ENCODE assay signal across 29 mouse cellular contexts in the genomic region with DNA sequence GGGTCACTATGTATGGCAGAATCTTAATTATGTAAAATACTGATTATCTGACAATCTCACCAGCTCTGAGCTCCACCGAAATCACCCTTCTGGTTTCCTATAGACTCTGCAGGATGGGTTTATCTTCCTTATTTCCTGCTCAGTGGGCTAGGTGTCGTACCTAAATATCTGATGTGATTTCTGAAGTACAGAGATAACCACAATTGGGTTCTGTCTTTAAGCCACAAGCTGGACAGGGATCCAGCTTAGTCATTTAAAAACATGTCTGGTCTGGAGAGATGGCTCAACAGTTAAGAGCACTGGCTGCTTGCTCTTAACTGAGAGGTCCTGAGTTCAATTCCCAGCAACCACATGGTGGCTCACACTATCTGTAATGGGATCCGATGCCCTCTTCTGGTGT. TPM values are rescaled to one million over a fixed set of nuclear protein-coding genes. Genes with fewer than 3 reads are reported as not detected.
A peak's percentile ranks its signal among the peaks of the same experiment; 100 is the strongest.
DNase-seq lines count a peak whose midpoint lies in the region; ATAC-seq and TF ChIP-seq lines count a peak whose summit lies in the region.
"Had no signal": no experiment of that assay in that cellular context is flagged by ENCODE, and none has a peak within 500 bp of the region (broad histone marks: within the 10 kb centered on the region; RNA-seq: fewer than 3 reads in every experiment).

No protein-coding gene starts in this region.

- no peak overlapping the region for H3K4me2 ChIP-seq in heart, embryonic 12.5 days
- H3K4me2 ChIP-seq in midbrain, postnatal 0 days (ENCODE audit: low read depth, low read length, poor library complexity, severe bottlenecking) = no peak overlapping the region
- H3K4me2 ChIP-seq: embryonic facial prominence, embryonic 13.5 days; embryonic facial prominence, embryonic 15.5 days; forebrain, embryonic 12.5 days had no signal

- peaks cover 5% of the 10 kb centered on the region; the same call in 1 of the 2 replicates for H3K79me2 ChIP-seq in MEL (ENCODE audit: control insufficient read depth, insufficient read depth, low read length, poor library complexity)

- H3K27me3 ChIP-seq in heart, embryonic 12.5 days (replicated peaks) = no peaks in the 10 kb centered on the region
- H3K27me3 ChIP-seq in MEL (ENCODE audit: control insufficient read depth in 1 of 2, insufficient read depth in 2 of 2, low read length in 2 of 2) = no peaks in the 10 kb centered on the region
- H3K27me3 ChIP-seq in hindbrain, embryonic 10.5 days (ENCODE audit: insufficient read depth, poor library complexity, severe bottlenecking) = no peaks in the 10 kb centered on the region
- H3K27me3 ChIP-seq in midbrain, postnatal 0 days (ENCODE audit: insufficient read depth, low read length) = no peaks in the 10 kb centered on the region
- H3K27me3 ChIP-seq: embryonic facial prominence, embryonic 13.5 days; embryonic facial prominence, embryonic 15.5 days; forebrain, embryonic 12.5 days had no signal

- H3K27ac ChIP-seq in heart, embryonic 12.5 days (ENCODE audit: poor library complexity, severe bottlenecking) = no peak overlapping the region
- H3K27ac ChIP-seq in MEL (ENCODE audit: control insufficient read depth, low read depth, low read length) = no peak overlapping the region
- no peak overlapping the region for H3K27ac ChIP-seq in hindbrain, embryonic 10.5 days
- no peak overlapping the region for H3K27ac ChIP-seq in midbrain, postnatal 0 days (ENCODE audit: low read depth, low read length)
- H3K27ac ChIP-seq: embryonic facial prominence, embryonic 13.5 days; embryonic facial prominence, embryonic 15.5 days; forebrain, embryonic 10.5 days; forebrain, embryonic 12.5 days had no signal

- peaks cover 11% of the 10 kb centered on the region for H3K4me1 ChIP-seq in heart, embryonic 12.5 days (replicated peaks)
- peaks cover 2 to 3% of the 10 kb centered on the region in 2 experiments; a peak in 2 of 4 replicates for H3K4me1 ChIP-seq in MEL (ENCODE audit: control insufficient read depth in 1 of 2, insufficient read depth in 2 of 2, low read length in 2 of 2)
- peaks cover 4% of the 10 kb centered on the region; the same call in 1 of the 2 replicates for H3K4me1 ChIP-seq in hindbrain, embryonic 10.5 days (replicated peaks)
- H3K4me1 ChIP-seq in midbrain, postnatal 0 days (ENCODE audit: insufficient read depth, low read length) = no peaks in the 10 kb centered on the region
- H3K4me1 ChIP-seq: embryonic facial prominence, embryonic 15.5 days had no signal

- DNase-seq in heart, adult 11 months = peak; percentile 73
- peak; percentile 82 for DNase-seq in 416B (ENCODE audit: low read depth)
- peak; percentile 18 for DNase-seq in MEL (ENCODE audit: low read depth, low spot score)
- DNase-seq in hindbrain, embryonic 10.5 days (ENCODE audit: low spot score) = no peak
- DNase-seq in midbrain, postnatal 0 days (ENCODE audit: low spot score) = no peak
- DNase-seq: adrenal gland, adult 2 months; adrenal gland, postnatal 10 days; adrenal gland, postnatal 25 days; cerebellum, adult 11 months; cerebellum, adult 18-20 months; cerebellum, adult 8-10 months; cerebellum, adult 9-11 months; cerebellum, postnatal 14 days; cerebellum, postnatal 36 days; embryo, embryonic 11 days had no signal

- TF ChIP-seq EP300 in MEL (IDR thresholded peaks at IDR 0.05; ENCODE audit: low read depth in 1 of 2, low read length in 2 of 2) = peak in 1 of 2 experiments; percentile 32; a peak in 1 of 4 replicates

- H3K9me3 ChIP-seq in heart, embryonic 12.5 days (replicated peaks) = no peaks in the 10 kb centered on the region
- no peaks in the 10 kb centered on the region for H3K9me3 ChIP-seq in MEL (replicated peaks; ENCODE audit: insufficient read depth, low read length)
- no peaks in the 10 kb centered on the region for H3K9me3 ChIP-seq in hindbrain, embryonic 10.5 days
- no peaks in the 10 kb centered on the region for H3K9me3 ChIP-seq in midbrain, postnatal 0 days (ENCODE audit: low read length)
- H3K9me3 ChIP-seq: embryonic facial prominence, embryonic 13.5 days; embryonic facial prominence, embryonic 15.5 days; forebrain, embryonic 10.5 days; forebrain, embryonic 12.5 days had no signal

- no peaks in the 10 kb centered on the region for H3K36me3 ChIP-seq in heart, embryonic 12.5 days
- H3K36me3 ChIP-seq in MEL (ENCODE audit: control insufficient read depth in 1 of 2, insufficient read depth in 2 of 2, low read length in 2 of 2) = peaks cover 0 to 6% of the 10 kb centered on the region in 2 experiments
- no peaks in the 10 kb centered on the region for H3K36me3 ChIP-seq in hindbrain, embryonic 10.5 days
- no peaks in the 10 kb centered on the region for H3K36me3 ChIP-seq in midbrain, postnatal 0 days (ENCODE audit: insufficient read depth, low read length)
- H3K36me3 ChIP-seq: embryonic facial prominence, embryonic 13.5 days; embryonic facial prominence, embryonic 15.5 days; forebrain, embryonic 10.5 days; forebrain, embryonic 12.5 days had no signal

- WGBS in heart, embryonic 12.5 days = 74% methylated on average over 3 of the region's 3 CpGs
- WGBS in hindbrain, embryonic 10.5 days = 90% methylated on average over 3 of the region's 3 CpGs
- WGBS in midbrain, postnatal 0 days = 92% methylated on average over 3 of the region's 3 CpGs

- H3K9ac ChIP-seq in heart, embryonic 12.5 days = no peak overlapping the region
- H3K9ac ChIP-seq in MEL (ENCODE audit: control insufficient read depth, low read depth, low read length, poor library complexity, severe bottlenecking) = no peak overlapping the region
- H3K9ac ChIP-seq in midbrain, postnatal 0 days (replicated peaks; ENCODE audit: low read length, poor library complexity, severe bottlenecking) = no peak overlapping the region
- H3K9ac ChIP-seq: embryonic facial prominence, embryonic 13.5 days; embryonic facial prominence, embryonic 15.5 days; forebrain, embryonic 12.5 days had no signal

- TF ChIP-seq CTCF in MEL (IDR thresholded peaks at IDR 0.05 in 2 of 3, conservative IDR thresholded peaks at IDR 0.05 in 1 of 3; ENCODE audit: control insufficient read depth in 1 of 3, insufficient read depth in 1 of 3, low read depth in 2 of 3, low read length in 3 of 3, poor library complexity in 1 of 3, severe bottlenecking in 1 of 3) = no peak
- no peak for TF ChIP-seq CTCF in midbrain, postnatal 0 days (IDR thresholded peaks at IDR 0.05)

- ATAC-seq in heart, embryonic 12.5 days (ENCODE audit: insufficient number of reproducible peaks, low FRiP score) = no peak
- no peak for ATAC-seq in midbrain, postnatal 0 days (ENCODE audit: low FRiP score)
- ATAC-seq: forebrain, embryonic 14.5 days; forebrain, embryonic 16.5 days had no signal

- H3K4me3 ChIP-seq in heart, embryonic 12.5 days = no peak overlapping the region
- H3K4me3 ChIP-seq in MEL (ENCODE audit: control insufficient read depth in 1 of 2, insufficient read depth in 1 of 2, low read depth in 2 of 2, low read length in 2 of 2) = no peak overlapping the region
- no peak overlapping the region for H3K4me3 ChIP-seq in hindbrain, embryonic 10.5 days
- no peak overlapping the region for H3K4me3 ChIP-seq in midbrain, postnatal 0 days (ENCODE audit: low read depth, low read length)
- H3K4me3 ChIP-seq: embryonic facial prominence, embryonic 13.5 days; embryonic facial prominence, embryonic 15.5 days; erythroblast, embryonic 14.5 days; forebrain, embryonic 10.5 days; forebrain, embryonic 12.5 days had no signal

- no peak for TF ChIP-seq POLR2A in MEL (IDR thresholded peaks at IDR 0.05; ENCODE audit: control insufficient read depth in 1 of 2, insufficient read depth in 1 of 2, low read depth in 1 of 2, low read length in 2 of 2, poor library complexity in 1 of 2)

- no peak for TF ChIP-seq RAD21 in MEL (IDR thresholded peaks at IDR 0.05; ENCODE audit: low read depth, low read length)

TF ChIP-seq in MEL, 35 proteins besides CTCF, POLR2A, EP300 and RAD21 (continues in another document):
- no peak for TF ChIP-seq BHLHE40 (IDR thresholded peaks at IDR 0.05; ENCODE audit: borderline replicate concordance, low read depth, low read length)
- TF ChIP-seq MAZ (IDR thresholded peaks at IDR 0.05; ENCODE audit: low read depth, low read length) = no peak
- TF ChIP-seq CHD2 (IDR thresholded peaks at IDR 0.05; ENCODE audit: low read length) = no peak
- TF ChIP-seq SIN3A (IDR thresholded peaks at IDR 0.05; ENCODE audit: low read length) = no peak
- TF ChIP-seq TCF12 (IDR thresholded peaks at IDR 0.05; ENCODE audit: low read depth, low read length) = peak; percentile 12; the same call in 1 of the 2 replicates
- TF ChIP-seq USF1 (IDR thresholded peaks at IDR 0.05; ENCODE audit: low read depth, low read length) = no peak
- no peak for TF ChIP-seq HCFC1 (IDR thresholded peaks at IDR 0.05; ENCODE audit: low read depth, low read length)
- no peak for TF ChIP-seq MXI1 (IDR thresholded peaks at IDR 0.05; ENCODE audit: low read depth, low read length)
- TF ChIP-seq ZKSCAN1 (IDR thresholded peaks at IDR 0.05; ENCODE audit: low read depth, low read length) = no peak

RNA-seq across cellular contexts. Expression of a gene that starts 7.3 kb away (rescaled TPM):
- polyA plus RNA-seq in heart, embryonic 12.5 days (2016; fragmentation: Nextera tagmentation; extraction: Ambion mirVana) = 13.6 and 14.5 TPM in 2 replicates
- total RNA-seq in MEL (2012; rRNA removed) = 10.7 and 11.1 TPM in 2 replicates
- polyA plus RNA-seq in MEL (2012; ENCODE audit: insufficient read depth in 1 of 2, insufficient read length in 2 of 2, low read depth in 1 of 2, low replicate concordance in 2 of 2, missing spikeins in 1 of 2) = 10 to 100 TPM in 1 of 2 experiments, not detected in 1; 13.1 TPM
- polyA plus RNA-seq in hindbrain, embryonic 10.5 days (2016; fragmentation: Nextera tagmentation; extraction: Ambion mirVana) = 9.8 and 10.3 TPM in 2 replicates
- total RNA-seq in midbrain, postnatal 0 days (2014; rRNA removed) = 46.5 and 59.2 TPM in 2 replicates
- polyA plus RNA-seq in midbrain, postnatal 0 days (2015; fragmentation: Nextera tagmentation; extraction: Ambion mirVana) = 24.8 and 27.8 TPM in 2 replicates

RNA-seq across cellular contexts. Expression of a gene that starts 16.8 kb away (rescaled TPM):
- polyA plus RNA-seq in heart, embryonic 12.5 days (2016; fragmentation: Nextera tagmentation; extraction: Ambion mirVana) = not detected in 2 replicates
- not detected in 2 replicates for total RNA-seq in MEL (2012; rRNA removed)
- not detected for polyA plus RNA-seq in MEL (2012; ENCODE audit: insufficient read depth in 1 of 2, insufficient read length in 2 of 2, low read depth in 1 of 2, low replicate concordance in 2 of 2, missing spikeins in 1 of 2)
- polyA plus RNA-seq in hindbrain, embryonic 10.5 days (2016; fragmentation: Nextera tagmentation; extraction: Ambion mirVana) = not detected in 2 replicates
- total RNA-seq in midbrain, postnatal 0 days (2014; rRNA removed) = not detected in 2 replicates
- polyA plus RNA-seq in midbrain, postnatal 0 days (2015; fragmentation: Nextera tagmentation; extraction: Ambion mirVana) = not detected in 2 replicates
- total RNA-seq: adrenal gland, adult 2 months; adrenal gland, postnatal 10 days; adrenal gland, postnatal 25 days; adrenal gland, postnatal 4 days; common myeloid progenitor, adult 5-6 weeks; ES-E14 had no signal
- polyA plus RNA-seq: adrenal gland, adult 2 months; brain, embryonic 14.5 days; C2C12; embryonic facial prominence, embryonic 11.5 days; embryonic facial prominence, embryonic 13.5 days; embryonic facial prominence, embryonic 15.5 days; erythroblast, embryonic 14.5 days; forebrain, embryonic 10.5 days; forebrain, embryonic 12.5 days; forebrain, embryonic 14.5 days; forebrain, embryonic 16.5 days had no signal

RNA-seq across cellular contexts. Expression of a gene that starts 36.8 kb away (rescaled TPM):
- polyA plus RNA-seq in heart, embryonic 12.5 days (2016; fragmentation: Nextera tagmentation; extraction: Ambion mirVana) = 1.9 and 2.1 TPM in 2 replicates
- not detected in 2 replicates for total RNA-seq in MEL (2012; rRNA removed)
- polyA plus RNA-seq in MEL (2012; ENCODE audit: insufficient read depth in 1 of 2, insufficient read length in 2 of 2, low read depth in 1 of 2, low replicate concordance in 2 of 2, missing spikeins in 1 of 2) = not detected
- 38.2 and 42.6 TPM in 2 replicates for polyA plus RNA-seq in hindbrain, embryonic 10.5 days (2016; fragmentation: Nextera tagmentation; extraction: Ambion mirVana)
- total RNA-seq in midbrain, postnatal 0 days (2014; rRNA removed) = 34.1 and 35.6 TPM in 2 replicates
- polyA plus RNA-seq in midbrain, postnatal 0 days (2015; fragmentation: Nextera tagmentation; extraction: Ambion mirVana) = 30.9 and 31.5 TPM in 2 replicates
- total RNA-seq: common myeloid progenitor, adult 5-6 weeks had no signal
- polyA plus RNA-seq: C2C12; erythroblast, embryonic 14.5 days had no signal

Comparison
In these comparisons a context has a peak if more than half of its experiments do, and no peak if none do; other contexts are left out.
1. DNase-seq: peak in heart, adult 11 months (single experiment), 416B (single experiment) and MEL (single experiment); none in hindbrain, embryonic 10.5 days (single experiment) and midbrain, postnatal 0 days (single experiment).
2. RNA of a gene that starts 36.8 kb away (polyA plus RNA-seq): 38.2 to 42.6 TPM in hindbrain, embryonic 10.5 days and 30.9 to 31.5 TPM in midbrain, postnatal 0 days; 1.9 to 2.1 TPM in heart, embryonic 12.5 days and not detected in MEL; every median in the first group is over 10 times any median in the second.